Mouse (Mus musculus) brown adipose tissue, adult 24 weeks (tissue): ENCODE data around the gene Il2ra. TPM values are rescaled to one million over a fixed set of nuclear protein-coding genes. Genes with fewer than 3 reads are reported as not detected.
A peak's percentile ranks its signal among the peaks of the same experiment; 100 is the strongest.

Experiments
- H3K27ac ChIP-seq: fragments of 200-500 bp; replicated peaks from 2 replicates; pipeline ENCODE4 v1.5.1; 2012; ENCODE audit warnings: low read depth, mild to moderate bottlenecking, low read length
- H3K4me1 ChIP-seq: fragments of 200-500 bp; 2 replicates; pipeline ENCODE4 v1.6.1; 2012; ENCODE audit warnings: low read length, mixed read lengths; ENCODE audit not compliant: control insufficient read depth, insufficient read depth, insufficient read length
- H3K4me3 ChIP-seq: fragments of 200-500 bp; 2 replicates; pipeline ENCODE4 v1.5.1; 2012; ENCODE audit warnings: low read depth, mild to moderate bottlenecking, low read length, moderate library complexity; ENCODE audit not compliant: insufficient read depth
- polyA plus RNA-seq: library from polyadenylated mRNA; stranded (reverse); fragments of >200 nt; gene quantifications from 2 replicates; pipeline ENCODE4 v1.2.4, GENCODE M21; 2012; ENCODE audit not compliant: missing spikeins, insufficient read depth, insufficient read length

Gene Il2ra
- polyA plus RNA-seq, 1 experiment = 0.32 TPM

- Histone ChIP-seq H3K27ac (0 out of 2 replicates have a peak overlapping the region, but pooled peaks have one; percentile 19), H3K4me3 (no peak overlapping the region), H3K4me1 (no peaks in the 10 kb centered on the region; the same call in 1 of the 2 replicates)
Observed at GRCm38 (mm10) chr2:11739516-11740051, 97.0 kb downstream of the Il2ra start.

Other genes starting within 250 kb of the Il2ra start
- gene Pfkfb3, start 88.7 kb upstream of the Il2ra start, polyA plus RNA-seq = 190 and 226 TPM in 2 replicates
- gene Rbm17, start 38.7 kb upstream of the Il2ra start, polyA plus RNA-seq = 45.1 and 48.5 TPM in 2 replicates
- gene Gm17490, start 16.5 kb upstream of the Il2ra start, polyA plus RNA-seq = not detected in 2 replicates
- 44.9 and 47.0 TPM in 2 replicates for gene Il15ra, start 62.5 kb downstream of the Il2ra start, polyA plus RNA-seq
- gene Fbh1, start 134.8 kb downstream of the Il2ra start, polyA plus RNA-seq = 95.7 and 101 TPM in 2 replicates
- gene Ankrd16, start 135.1 kb downstream of the Il2ra start, polyA plus RNA-seq = 9.5 and 14.0 TPM in 2 replicates